ENCODE assay signal across 32 mouse cellular contexts in genomic region chr10:87948192-87948591, GRCm38 (mm10).
"Had no signal": no experiment of that assay in that cellular context is flagged by ENCODE, and none has a peak within 500 bp of the region (broad histone marks: within the 10 kb centered on the region; RNA-seq: fewer than 3 reads in every experiment).

No protein-coding gene starts in this region.

- H3K36me3 ChIP-seq: limb, embryonic 10.5 days; limb, embryonic 12.5 days; limb, embryonic 13.5 days; limb, embryonic 15.5 days; liver, embryonic 12.5 days; liver, embryonic 13.5 days; liver, embryonic 15.5 days; lung, embryonic 15.5 days; midbrain, embryonic 10.5 days; midbrain, embryonic 12.5 days; midbrain, embryonic 13.5 days; midbrain, embryonic 15.5 days had no signal

- ATAC-seq: liver, embryonic 12.5 days; liver, postnatal 0 days; lung, postnatal 0 days; midbrain, embryonic 13.5 days; midbrain, embryonic 15.5 days; midbrain, embryonic 16.5 days had no signal

- H3K4me3 ChIP-seq: left cerebral cortex, adult 2 months; limb, embryonic 10.5 days; limb, embryonic 12.5 days; limb, embryonic 13.5 days; limb, embryonic 15.5 days; liver, embryonic 12.5 days; liver, embryonic 13.5 days; liver, embryonic 15.5 days; lung, embryonic 15.5 days; megakaryocyte, embryonic 14.5 days; midbrain, embryonic 10.5 days; midbrain, embryonic 12.5 days; midbrain, embryonic 13.5 days; midbrain, embryonic 15.5 days; myocyte had no signal

- H3K27ac ChIP-seq: left cerebral cortex, adult 2 months; limb, embryonic 10.5 days; limb, embryonic 12.5 days; limb, embryonic 13.5 days; limb, embryonic 15.5 days; liver, embryonic 12.5 days; liver, embryonic 13.5 days; liver, embryonic 14.5 days; liver, embryonic 15.5 days; lung, embryonic 15.5 days; macrophage; midbrain, embryonic 10.5 days; midbrain, embryonic 12.5 days; midbrain, embryonic 13.5 days; midbrain, embryonic 15.5 days had no signal

- H3K4me2 ChIP-seq: limb, embryonic 12.5 days; limb, embryonic 13.5 days; limb, embryonic 15.5 days; liver, embryonic 11.5 days; liver, embryonic 12.5 days; liver, embryonic 13.5 days; liver, embryonic 15.5 days; lung, embryonic 14.5 days; lung, embryonic 15.5 days; midbrain, embryonic 11.5 days; midbrain, embryonic 12.5 days; midbrain, embryonic 13.5 days; midbrain, embryonic 15.5 days had no signal

- H3K4me1 ChIP-seq: limb, embryonic 10.5 days; limb, embryonic 12.5 days; limb, embryonic 13.5 days; limb, embryonic 15.5 days; liver, embryonic 12.5 days; liver, embryonic 13.5 days; liver, embryonic 15.5 days; lung, embryonic 15.5 days; megakaryocyte, embryonic 14.5 days; midbrain, embryonic 10.5 days; midbrain, embryonic 12.5 days; midbrain, embryonic 13.5 days; midbrain, embryonic 15.5 days had no signal

- H3K27me3 ChIP-seq: limb, embryonic 12.5 days; limb, embryonic 13.5 days; limb, embryonic 15.5 days; liver, embryonic 12.5 days; liver, embryonic 13.5 days; liver, embryonic 15.5 days; lung, embryonic 15.5 days; megakaryocyte, embryonic 14.5 days; midbrain, embryonic 12.5 days; midbrain, embryonic 13.5 days; midbrain, embryonic 15.5 days had no signal

- H3K9me3 ChIP-seq: limb, embryonic 10.5 days; limb, embryonic 12.5 days; limb, embryonic 13.5 days; limb, embryonic 15.5 days; liver, embryonic 13.5 days; liver, embryonic 15.5 days; lung, embryonic 15.5 days; megakaryocyte, embryonic 14.5 days; midbrain, embryonic 10.5 days; midbrain, embryonic 12.5 days; midbrain, embryonic 13.5 days; midbrain, embryonic 15.5 days had no signal

- DNase-seq: left cerebral cortex, postnatal 4 days; liver; liver, embryonic 13.5 days; liver, postnatal 0 days; lung, adult 18-20 months; lung, adult 2 months; lung, embryonic 14.5 days; lung, postnatal 10 days; lung, postnatal 14 days; lung, postnatal 36 days; lung, postnatal 4 days; midbrain, embryonic 14.5 days had no signal

- H3K9ac ChIP-seq: limb, embryonic 12.5 days; limb, embryonic 13.5 days; limb, embryonic 15.5 days; liver, embryonic 12.5 days; liver, embryonic 13.5 days; liver, embryonic 14.5 days; liver, embryonic 15.5 days; liver, postnatal 0 days; lung, embryonic 14.5 days; lung, embryonic 15.5 days; midbrain, embryonic 12.5 days; midbrain, embryonic 13.5 days; midbrain, embryonic 15.5 days had no signal
